In genomic region chr17:50427331-50428003, GRCm38 (mm10) we compare ENCODE assay signal across 10 mouse cellular contexts.
DNase-seq lines count a peak whose midpoint lies in the region; ATAC-seq and TF ChIP-seq lines count a peak whose summit lies in the region.
"Had no signal": no experiment of that assay in that cellular context is flagged by ENCODE, and none has a peak within 500 bp of the region (broad histone marks: within the 10 kb centered on the region; RNA-seq: fewer than 3 reads in every experiment).

No protein-coding gene starts in this region.

- H3K9ac ChIP-seq in forebrain, embryonic 16.5 days (replicated peaks; ENCODE audit: low read depth, low read length): no peak overlapping the region; the same call in 1 of the 2 replicates
- H3K9ac ChIP-seq in midbrain, embryonic 14.5 days (replicated peaks; ENCODE audit: low read length): 0 out of 2 replicates have a peak overlapping the region, but pooled peaks have one; percentile 12
- H3K9ac ChIP-seq: limb, embryonic 12.5 days had no signal

- TF ChIP-seq POLR2A in brain, embryonic 14.5 days (IDR thresholded peaks at IDR 0.05; ENCODE audit: borderline replicate concordance, extremely low read depth, insufficient read depth, insufficient read length, poor library complexity, severe bottlenecking): no peak

- peaks cover 43% of the 10 kb centered on the region for H3K9me3 ChIP-seq in E14TG2a.4 (ENCODE audit: low read length)
- no peaks in the 10 kb centered on the region for H3K9me3 ChIP-seq in forebrain, embryonic 16.5 days (ENCODE audit: control insufficient read depth, low read length)
- no peaks in the 10 kb centered on the region for H3K9me3 ChIP-seq in midbrain, embryonic 14.5 days (ENCODE audit: control insufficient read depth, low read length)
- H3K9me3 ChIP-seq: limb, embryonic 12.5 days had no signal

- WGBS in forebrain, embryonic 16.5 days: 1% methylated on average over 10 of the region's 10 CpGs
- 1% methylated on average over 10 of the region's 10 CpGs for WGBS in midbrain, embryonic 14.5 days

- DNase-seq in brain, embryonic 14.5 days (ENCODE audit: low read depth): peak; percentile 92
- DNase-seq in midbrain, embryonic 14.5 days: peak; percentile 76
- DNase-seq in urinary bladder, postnatal 4 days (ENCODE audit: low spot score in 2 of 2): no peak
- no peak for DNase-seq in layer of hippocampus, postnatal 10 days (ENCODE audit: low spot score in 2 of 2)
- no peak for DNase-seq in gastrocnemius, adult 18-20 months (ENCODE audit: low spot score)
- no peak for DNase-seq in adrenal gland, adult 18-20 months (ENCODE audit: low spot score in 2 of 2)
- DNase-seq: cerebellum, postnatal 10 days had no signal

- peak overlapping the region; percentile 41 for H3K4me2 ChIP-seq in forebrain, embryonic 16.5 days (ENCODE audit: low read length)
- H3K4me2 ChIP-seq in midbrain, embryonic 14.5 days (ENCODE audit: low read length): peak overlapping the region; percentile 40
- H3K4me2 ChIP-seq: limb, embryonic 12.5 days had no signal

- ATAC-seq in forebrain, embryonic 16.5 days: peak; percentile 92
- peak; percentile 79 for ATAC-seq in midbrain, embryonic 14.5 days (ENCODE audit: low FRiP score, low TSS enrichment)

- H3K27ac ChIP-seq in forebrain, embryonic 16.5 days (ENCODE audit: low read length): peak overlapping the region; percentile 83
- peak overlapping the region; percentile 79 for H3K27ac ChIP-seq in midbrain, embryonic 14.5 days (replicated peaks; ENCODE audit: low read depth, low read length)
- H3K27ac ChIP-seq: limb, embryonic 12.5 days had no signal

- H3K36me3 ChIP-seq in E14TG2a.4 (ENCODE audit: insufficient read depth, low read length): peaks cover 3% of the 10 kb centered on the region; the same call in 1 of the 2 replicates
- H3K36me3 ChIP-seq in forebrain, embryonic 16.5 days (ENCODE audit: control insufficient read depth, insufficient read depth): no peaks in the 10 kb centered on the region
- no peaks in the 10 kb centered on the region for H3K36me3 ChIP-seq in midbrain, embryonic 14.5 days (ENCODE audit: control insufficient read depth, insufficient read depth, low read length)
- H3K36me3 ChIP-seq: limb, embryonic 12.5 days had no signal

- H3K4me3 ChIP-seq in E14TG2a.4 (replicated peaks; ENCODE audit: low read length): peak overlapping the region; percentile 37; the same call in 1 of the 2 replicates
- no peak overlapping the region for H3K4me3 ChIP-seq in forebrain, embryonic 16.5 days (replicated peaks; ENCODE audit: low read length)
- H3K4me3 ChIP-seq in midbrain, embryonic 14.5 days (replicated peaks; ENCODE audit: low read depth, low read length): peak overlapping the region; percentile 13; the same call in 1 of the 2 replicates
- H3K4me3 ChIP-seq: limb, embryonic 12.5 days had no signal

- H3K27me3 ChIP-seq in E14TG2a.4 (ENCODE audit: insufficient read depth, low read length): 0 out of 2 replicates have a peak, but pooled peaks cover 9% of the 10 kb centered on the region
- H3K27me3 ChIP-seq in forebrain, embryonic 16.5 days (replicated peaks; ENCODE audit: control insufficient read depth, insufficient read depth, low read length): no peaks in the 10 kb centered on the region
- H3K27me3 ChIP-seq in midbrain, embryonic 14.5 days (ENCODE audit: control insufficient read depth, insufficient read depth, low read length): no peaks in the 10 kb centered on the region

- no peak for TF ChIP-seq CTCF in E14TG2a.4 (conservative IDR thresholded peaks at IDR 0.05; ENCODE audit: low read length)
- TF ChIP-seq CTCF in brain, embryonic 14.5 days (IDR thresholded peaks at IDR 0.05; ENCODE audit: borderline replicate concordance, extremely low read depth, insufficient read depth, insufficient read length): no peak

- H3K4me1 ChIP-seq in E14TG2a.4 (replicated peaks; ENCODE audit: low read depth, low read length): peaks cover 32% of the 10 kb centered on the region
- H3K4me1 ChIP-seq in forebrain, embryonic 16.5 days (replicated peaks; ENCODE audit: control insufficient read depth, insufficient read depth, low read length): peaks cover 12% of the 10 kb centered on the region
- H3K4me1 ChIP-seq in midbrain, embryonic 14.5 days (ENCODE audit: control insufficient read depth, insufficient read depth, low read length): peaks cover 12% of the 10 kb centered on the region; the same call in 1 of the 2 replicates
- H3K4me1 ChIP-seq: limb, embryonic 12.5 days had no signal

Comparison
In these comparisons a context has a peak if more than half of its experiments do, and no peak if none do; other contexts are left out.
1. DNase-seq: peak in brain, embryonic 14.5 days (single experiment) and midbrain, embryonic 14.5 days (single experiment); none in urinary bladder, postnatal 4 days (0 of 2), layer of hippocampus, postnatal 10 days (0 of 2), gastrocnemius, adult 18-20 months (single experiment) and adrenal gland, adult 18-20 months (0 of 2).